Mouse (Mus musculus) midbrain, embryonic 15.5 days (tissue): Measurements from ENCODE around the gene Dnal1. TPM values are rescaled to one million over a fixed set of nuclear protein-coding genes. Genes with fewer than 3 reads are reported as not detected.

Source experiments
- ATAC-seq: fragments of 200-750 bp; cut with Nextera tagmentation; replicated peaks from 2 replicates; pipeline ENCODE4 v1.8.0; 2017; ENCODE audit warnings: moderate TSS enrichment
- H3K27ac ChIP-seq: fragments of 300-500 bp; sonication (generic); 2 replicates; pipeline ENCODE4 v1.5.1; 2015; ENCODE audit warnings: mild to moderate bottlenecking, inconsistent platforms
- H3K27me3 ChIP-seq: fragments of 300-500 bp; sonication (generic); replicated peaks from 2 replicates; pipeline ENCODE4 v1.6.1; 2015; ENCODE audit warnings: inconsistent platforms
- H3K36me3 ChIP-seq: fragments of 300-500 bp; sonication (generic); replicated peaks from 2 replicates; pipeline ENCODE4 v1.6.1; 2015; ENCODE audit warnings: inconsistent platforms
- H3K4me1 ChIP-seq: fragments of 300-500 bp; sonication (generic); 2 replicates; pipeline ENCODE4 v1.6.1; 2015; ENCODE audit warnings: inconsistent platforms
- H3K4me2 ChIP-seq: fragments of 300-500 bp; sonication (generic); 2 replicates; pipeline ENCODE4 v1.6.1; 2015; ENCODE audit warnings: inconsistent platforms, mild to moderate bottlenecking, moderate library complexity
- H3K4me3 ChIP-seq: fragments of 300-500 bp; sonication (generic); 2 replicates; pipeline ENCODE4 v1.5.1; 2015; ENCODE audit warnings: mild to moderate bottlenecking, inconsistent platforms
- H3K9ac ChIP-seq: fragments of 300-500 bp; sonication (generic); 2 replicates; pipeline ENCODE4 v1.6.1; 2015; ENCODE audit warnings: mild to moderate bottlenecking, inconsistent platforms
- H3K9me3 ChIP-seq: fragments of 300-500 bp; sonication (generic); 2 replicates; pipeline ENCODE4 v1.6.1; 2016; ENCODE audit warnings: inconsistent platforms
- WGBS: fragments of 180-500 bp; shearing (Covaris S2); methylation state at CpG from one replicate; pipeline ENCODE4 v1.1.7; 2015; ENCODE audit warnings: mixed read lengths; 5-methylcytosine and 5-hydroxymethylcytosine counted together
- polyA plus RNA-seq: library from polyadenylated mRNA; unstranded; fragments of >200 nt; fragmentation: Nextera tagmentation; extraction: Ambion mirVana; gene quantifications from 2 replicates; pipeline ENCODE4 v1.2.1, GENCODE M21; 2015

The Dnal1 gene
- polyA plus RNA-seq, 1 experiment from 2014 or later: 10.8 TPM

- Histone ChIP-seq H3K27me3 (no peaks in the 10 kb centered on the region), H3K9me3 (no peaks in the 10 kb centered on the region), H3K4me2 (peak overlapping the region; percentile 95), H3K4me1 (peaks cover 54% of the 10 kb centered on the region), H3K36me3 (no peaks in the 10 kb centered on the region), H3K27ac (peak overlapping the region; percentile 87), H3K4me3 (peak overlapping the region; percentile 75), H3K9ac (peak overlapping the region; percentile 83)
- WGBS: under 1% methylated on average over 99 of the region's 102 CpGs
- peak; percentile 76 for ATAC-seq
Observed at GRCm38 (mm10) chr12:84192741-84193641, 78.8 kb downstream of the Dnal1 start.

- 0% methylated on average over 48 of the region's 49 CpGs for WGBS
- no peaks in the 10 kb centered on the region for H3K9me3 ChIP-seq
- no peaks in the 10 kb centered on the region for H3K36me3 ChIP-seq
- no peaks in the 10 kb centered on the region for H3K27me3 ChIP-seq
- H3K4me3 ChIP-seq: peak overlapping the region; percentile 75
- peak overlapping the region; percentile 87 for H3K27ac ChIP-seq
- H3K4me2 ChIP-seq: peak overlapping the region; percentile 95
- peak overlapping the region; percentile 83 for H3K9ac ChIP-seq
- ATAC-seq: peak; percentile 82
- peaks cover 47% of the 10 kb centered on the region for H3K4me1 ChIP-seq
Observed at GRCm38 (mm10) chr12:84193642-84194399, 79.7 kb downstream of the Dnal1 start.

- H3K36me3 ChIP-seq: no peaks in the 10 kb centered on the region
- peak overlapping the region; percentile 75 for H3K4me3 ChIP-seq
- H3K9me3 ChIP-seq: no peaks in the 10 kb centered on the region
- peak overlapping the region; percentile 83; the same call in 1 of the 2 replicates for H3K9ac ChIP-seq
- H3K4me2 ChIP-seq: peak overlapping the region; percentile 95
- H3K4me1 ChIP-seq: peaks cover 40% of the 10 kb centered on the region
- H3K27ac ChIP-seq: peak overlapping the region; percentile 87
- peak; percentile 5 for ATAC-seq
- no peaks in the 10 kb centered on the region for H3K27me3 ChIP-seq
- 2% methylated on average over 13 of the region's 13 CpGs for WGBS
Observed at GRCm38 (mm10) chr12:84194400-84195109, 80.4 kb downstream of the Dnal1 start.

- no peaks in the 10 kb centered on the region for H3K36me3 ChIP-seq
- no peak overlapping the region for H3K9ac ChIP-seq
- no peaks in the 10 kb centered on the region for H3K9me3 ChIP-seq
- 60% methylated on average over 6 of the region's 6 CpGs for WGBS
- H3K4me3 ChIP-seq: no peak overlapping the region
- no peaks in the 10 kb centered on the region for H3K27me3 ChIP-seq
- H3K27ac ChIP-seq: no peak overlapping the region
- H3K4me1 ChIP-seq: peaks cover 38% of the 10 kb centered on the region
- ATAC-seq: no peak
- peak overlapping the region; percentile 95; the same call in 1 of the 2 replicates for H3K4me2 ChIP-seq
Observed at GRCm38 (mm10) chr12:84195195-84195594, 81.0 kb downstream of the Dnal1 start.

Other genes with a start within 250 kb of the Dnal1 start
- 16.0 and 17.5 TPM in 2 replicates for gene Numb, start 192.4 kb upstream of the Dnal1 start, polyA plus RNA-seq
- 10.6 and 12.7 TPM in 2 replicates for gene Riox1, start 163.8 kb upstream of the Dnal1 start, polyA plus RNA-seq
- 0.09 TPM in 1 of 2 replicates, not detected in the other for gene Heatr4, start 129.5 kb upstream of the Dnal1 start, polyA plus RNA-seq
- gene Acot2, start 126.5 kb upstream of the Dnal1 start, polyA plus RNA-seq: 11.8 and 13.4 TPM in 2 replicates
- gene Acot1, start 104.9 kb upstream of the Dnal1 start, polyA plus RNA-seq: 69.7 and 83.0 TPM in 2 replicates
- gene Acot4, start 76.0 kb upstream of the Dnal1 start, polyA plus RNA-seq: 0.27 and 0.71 TPM in 2 replicates
- not detected in 2 replicates for gene Gm49366, start 75.4 kb upstream of the Dnal1 start, polyA plus RNA-seq
- 0.96 and 2.4 TPM in 2 replicates for gene Acot3, start 62.2 kb upstream of the Dnal1 start, polyA plus RNA-seq
- 0.13 and 0.15 TPM in 2 replicates for gene Acot5, start 45.0 kb upstream of the Dnal1 start, polyA plus RNA-seq
- gene Acot6, start 13.7 kb upstream of the Dnal1 start, polyA plus RNA-seq: 1.1 and 1.3 TPM in 2 replicates
- gene Pnma1, start 34.1 kb downstream of the Dnal1 start, polyA plus RNA-seq: 6.5 and 7.7 TPM in 2 replicates
- gene Elmsan1, start 104.5 kb downstream of the Dnal1 start, polyA plus RNA-seq: 4.3 and 4.4 TPM in 2 replicates
- gene Ptgr2, start 170.9 kb downstream of the Dnal1 start, polyA plus RNA-seq: 15.8 and 16.6 TPM in 2 replicates
- 72.6 and 78.3 TPM in 2 replicates for gene Zfp410, start 202.5 kb downstream of the Dnal1 start, polyA plus RNA-seq
- 46.2 and 47.5 TPM in 2 replicates for gene Coq6, start 247.3 kb downstream of the Dnal1 start, polyA plus RNA-seq
- 19.1 and 21.5 TPM in 2 replicates for gene Fam161b, start 247.5 kb downstream of the Dnal1 start, polyA plus RNA-seq